10 mouse cellular contexts compared by ENCODE assay signal in genomic region chr2:160734331-160734730, GRCm38 (mm10). TPM values are rescaled to one million over a fixed set of nuclear protein-coding genes. Genes with fewer than 3 reads are reported as not detected.
DNase-seq lines count a peak whose midpoint lies in the region; ATAC-seq and TF ChIP-seq lines count a peak whose summit lies in the region.
"Had no signal": no experiment of that assay in that cellular context is flagged by ENCODE, and none has a peak within 500 bp of the region (broad histone marks: within the 10 kb centered on the region; RNA-seq: fewer than 3 reads in every experiment).

No protein-coding gene starts in this region.

- 0 out of 2 replicates have a peak, but pooled peaks cover 2% of the 10 kb centered on the region for H3K9me3 ChIP-seq in intestine, embryonic 14.5 days (ENCODE audit: control insufficient read depth, low read length)
- H3K9me3 ChIP-seq in intestine, postnatal 0 days (ENCODE audit: control insufficient read depth), result no peaks in the 10 kb centered on the region
- H3K9me3 ChIP-seq in forebrain, postnatal 0 days (ENCODE audit: low read length), result no peaks in the 10 kb centered on the region
- H3K9me3 ChIP-seq in midbrain, embryonic 16.5 days (replicated peaks; ENCODE audit: control insufficient read depth, low read length, poor library complexity, severe bottlenecking), result no peaks in the 10 kb centered on the region
- H3K9me3 ChIP-seq: stomach, embryonic 15.5 days had no signal

- no peak overlapping the region for H3K9ac ChIP-seq in intestine, embryonic 14.5 days (ENCODE audit: low read length)
- H3K9ac ChIP-seq in intestine, postnatal 0 days (ENCODE audit: low read depth, low read length), result no peak overlapping the region
- no peak overlapping the region for H3K9ac ChIP-seq in forebrain, postnatal 0 days
- H3K9ac ChIP-seq in midbrain, embryonic 16.5 days (ENCODE audit: low read depth, low read length), result no peak overlapping the region
- H3K9ac ChIP-seq: stomach, embryonic 15.5 days had no signal

- no peaks in the 10 kb centered on the region for H3K27me3 ChIP-seq in intestine, embryonic 14.5 days (replicated peaks; ENCODE audit: control insufficient read depth, insufficient read depth, low read length)
- no peaks in the 10 kb centered on the region for H3K27me3 ChIP-seq in intestine, postnatal 0 days (replicated peaks; ENCODE audit: control insufficient read depth, insufficient read depth, low read length)
- H3K27me3 ChIP-seq in forebrain, postnatal 0 days (ENCODE audit: insufficient read depth, low read length), result no peaks in the 10 kb centered on the region
- H3K27me3 ChIP-seq in midbrain, embryonic 16.5 days (ENCODE audit: control insufficient read depth, insufficient read depth, low read depth, low read length), result no peaks in the 10 kb centered on the region
- H3K27me3 ChIP-seq: stomach, embryonic 15.5 days had no signal

- no peak overlapping the region for H3K4me3 ChIP-seq in intestine, embryonic 14.5 days (ENCODE audit: low read depth, low read length)
- H3K4me3 ChIP-seq in intestine, postnatal 0 days (ENCODE audit: low read depth, low read length), result no peak overlapping the region
- H3K4me3 ChIP-seq in forebrain, postnatal 0 days (ENCODE audit: low read depth, low read length), result no peak overlapping the region
- H3K4me3 ChIP-seq in midbrain, embryonic 16.5 days (ENCODE audit: low read depth, low read length), result no peak overlapping the region

- DNase-seq in intestine, embryonic 14.5 days (ENCODE audit: low spot score), result no peak
- DNase-seq in forebrain, postnatal 0 days, result no peak
- DNase-seq in frontal cortex, postnatal 36 days (ENCODE audit: low spot score in 2 of 2), result no peak
- DNase-seq in frontal cortex, postnatal 14 days (ENCODE audit: low spot score in 2 of 2), result no peak
- DNase-seq in right cerebral cortex, postnatal 25 days, result no peak
- DNase-seq: kidney, postnatal 14 days had no signal

- no peak overlapping the region for H3K27ac ChIP-seq in intestine, embryonic 14.5 days (ENCODE audit: low read depth)
- H3K27ac ChIP-seq in intestine, postnatal 0 days (ENCODE audit: low read depth, low read length), result no peak overlapping the region
- no peak overlapping the region for H3K27ac ChIP-seq in forebrain, postnatal 0 days (ENCODE audit: low read depth, low read length)
- H3K27ac ChIP-seq in midbrain, embryonic 16.5 days (ENCODE audit: low read length), result no peak overlapping the region
- H3K27ac ChIP-seq: stomach, embryonic 15.5 days had no signal

- 68% methylated on average over 3 of the region's 3 CpGs for WGBS in intestine, embryonic 14.5 days
- WGBS in intestine, postnatal 0 days, result 93% methylated on average over 3 of the region's 3 CpGs
- WGBS in forebrain, postnatal 0 days, result 71% methylated on average over 3 of the region's 3 CpGs
- 97% methylated on average over 3 of the region's 3 CpGs for WGBS in midbrain, embryonic 16.5 days

- no peak for TF ChIP-seq CTCF in intestine, postnatal 0 days (IDR thresholded peaks at IDR 0.05; ENCODE audit: low read depth)
- TF ChIP-seq CTCF in forebrain, postnatal 0 days (IDR thresholded peaks at IDR 0.05; ENCODE audit: low read depth), result no peak

- H3K36me3 ChIP-seq in intestine, embryonic 14.5 days (ENCODE audit: control insufficient read depth, insufficient read depth, low read length), result peaks cover 35% of the 10 kb centered on the region
- H3K36me3 ChIP-seq in intestine, postnatal 0 days (ENCODE audit: control insufficient read depth, insufficient read depth), result 0 out of 2 replicates have a peak, but pooled peaks cover 13% of the 10 kb centered on the region
- peaks cover 16% of the 10 kb centered on the region; the same call in 1 of the 2 replicates for H3K36me3 ChIP-seq in forebrain, postnatal 0 days (ENCODE audit: insufficient read depth)
- H3K36me3 ChIP-seq in midbrain, embryonic 16.5 days (ENCODE audit: control insufficient read depth, insufficient read depth, low read length), result peaks cover 3% of the 10 kb centered on the region

- ATAC-seq in intestine, embryonic 14.5 days (replicated peaks; ENCODE audit: low FRiP score, low TSS enrichment, low read depth), result no peak
- ATAC-seq in intestine, postnatal 0 days, result no peak
- ATAC-seq in activated CD4-positive, CD25-positive, alpha-beta regulatory T cell, adult 4 months, result peak; percentile 16
- no peak for ATAC-seq in forebrain, postnatal 0 days
- no peak for ATAC-seq in midbrain, embryonic 16.5 days

- H3K4me2 ChIP-seq in intestine, embryonic 14.5 days (ENCODE audit: low read length), result peak overlapping the region; percentile 88; the same call in 1 of the 2 replicates
- H3K4me2 ChIP-seq in intestine, postnatal 0 days (replicated peaks; ENCODE audit: low read depth), result no peak overlapping the region
- peak overlapping the region; percentile 83; the same call in 1 of the 2 replicates for H3K4me2 ChIP-seq in forebrain, postnatal 0 days (ENCODE audit: low read depth)
- H3K4me2 ChIP-seq in midbrain, embryonic 16.5 days (ENCODE audit: low read length), result peak overlapping the region; percentile 97

- H3K4me1 ChIP-seq in intestine, embryonic 14.5 days (replicated peaks; ENCODE audit: control insufficient read depth, insufficient read depth, low read length), result peaks cover 36% of the 10 kb centered on the region
- peaks cover 16% of the 10 kb centered on the region for H3K4me1 ChIP-seq in intestine, postnatal 0 days (replicated peaks; ENCODE audit: control insufficient read depth, insufficient read depth, low read length)
- peaks cover 26% of the 10 kb centered on the region for H3K4me1 ChIP-seq in forebrain, postnatal 0 days (ENCODE audit: insufficient read depth)
- H3K4me1 ChIP-seq in midbrain, embryonic 16.5 days (ENCODE audit: control insufficient read depth, insufficient read depth, low read length), result peaks cover 49% of the 10 kb centered on the region

RNA-seq across cellular contexts. Expression of gene Plcg1, which starts 3.2 kb away (rescaled TPM):
- 45.0 and 47.7 TPM in 2 replicates for polyA plus RNA-seq in intestine, embryonic 14.5 days (2014; fragmentation: Nextera tagmentation; extraction: Ambion mirVana)
- polyA plus RNA-seq in intestine, postnatal 0 days (2015; fragmentation: Nextera tagmentation; extraction: Ambion mirVana), result 10.9 and 13.3 TPM in 2 replicates
- polyA plus RNA-seq in activated CD4-positive, CD25-positive, alpha-beta regulatory T cell, adult 4 months (2017; shearing (Covaris generic)), result 10 to 100 TPM; 52.7 to 59.0 TPM
- total RNA-seq in forebrain, postnatal 0 days (2014; rRNA removed), result 119 and 139 TPM in 2 replicates
- 36.9 and 48.2 TPM in 2 replicates for polyA plus RNA-seq in forebrain, postnatal 0 days (2015; fragmentation: Nextera tagmentation; extraction: Ambion mirVana)
- polyA plus RNA-seq in midbrain, embryonic 16.5 days (2015; fragmentation: Nextera tagmentation; extraction: Ambion mirVana), result 52.1 and 57.3 TPM in 2 replicates
